Mouse (Mus musculus): Measurements from ENCODE around the gene Trdn.

DNA sequence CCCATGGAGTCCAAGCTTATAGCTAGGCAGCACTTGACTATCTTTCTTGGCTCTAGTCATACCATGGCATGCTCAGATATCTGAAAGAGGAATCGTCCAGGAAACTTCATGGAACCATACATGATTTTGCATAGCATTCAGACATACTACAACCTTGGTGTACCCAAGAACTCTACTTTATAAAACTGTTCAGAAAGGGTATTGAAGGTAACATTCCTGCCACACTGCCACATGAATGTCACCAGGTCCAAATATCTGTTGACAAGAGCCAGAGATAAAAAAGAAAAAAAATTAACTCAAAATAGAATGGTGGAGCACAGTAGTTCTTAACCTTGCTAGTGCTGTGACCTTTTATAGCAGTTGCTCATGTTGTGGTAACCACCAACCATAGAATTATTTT lies 175.8 kb downstream of the Trdn start:
- no peak for TF ChIP-seq POLR2A (IDR thresholded peaks at IDR 0.05; ENCODE audit: extremely low read depth, insufficient read depth, low read length)
- no peak for TF ChIP-seq CTCF (IDR thresholded peaks at IDR 0.05; ENCODE audit: extremely low read depth, insufficient read depth, low read length)

All from cortical plate, adult 2 months (tissue).